Mouse (Mus musculus) neutrophil, adult 59 days (primary cell): ENCODE data around the gene Tlr8. TPM values are rescaled to one million over a fixed set of nuclear protein-coding genes. Genes with fewer than 3 reads are reported as not detected.

Experiments used
- total RNA-seq, 2 experiments: library from RNA; stranded (reverse); gene quantifications; 1 replicate in 1 of 2; 2 replicates in 1 of 2; pipeline ENCODE4 v1.2.4; 2023

The Tlr8 gene
- total RNA-seq, result 10 to 100 TPM; 43.5 to 47.3 TPM

GRCm38 (mm10) chrX:167264086-167264485 is at the start of gene Tlr8:
TSS of gene Tlr8 (minus strand) at chrX:167264329.

GRCm38 (mm10) chrX:167208978-167209754 is 55.0 kb downstream of the Tlr8 start, which contains the start of gene Tmsb4x:
TSS of gene Tmsb4x (minus strand) at chrX:167209315.

Other genes with a start within 250 kb of the Tlr8 start
- gene Tmsb4x, start 55.0 kb downstream of the Tlr8 start, total RNA-seq, result 1,000 to 10,000 TPM; 7,052 to 7,127 TPM
- 10 to 100 TPM; 17.7 to 22.1 TPM for gene Tlr7, start 66.2 kb upstream of the Tlr8 start, total RNA-seq
- 10 to 100 TPM; 10.4 to 11.6 TPM for gene Prps2, start 118.4 kb upstream of the Tlr8 start, total RNA-seq